Mouse (Mus musculus) mature B cell (primary cell): ENCODE results near the gene Hsd3b4.
"Not testable (repeated sequence)": the region's sequence is repeated elsewhere in the genome, so short reads cannot be mapped to it uniquely, and the experiment has no call there.

Experiments
- in situ Hi-C: fragments of 300-500 bp; cut with MboI; formaldehyde crosslinking; loops from 2 replicates; pipeline ENCODE4 v1.14.3; 2019

The Hsd3b4 gene

GRCm38 (mm10) chr3:98510414-98510813, at the start of gene Hsd3b4:
Hsd3b4 (minus strand) TSS chr3:98510514.
- in situ Hi-C loops: not testable (repeated sequence)

- in situ Hi-C loops: not testable (repeated sequence)
Measured at GRCm38 (mm10) chr3:98550832-98551231, 40.5 kb upstream of the Hsd3b4 start.

GRCm38 (mm10) chr3:98550215-98550614, 39.9 kb upstream of the Hsd3b4 start:
- in situ Hi-C loops: not testable (repeated sequence)

GRCm38 (mm10) chr3:98548495-98548894, 38.2 kb upstream of the Hsd3b4 start:
- in situ Hi-C loops: not testable (repeated sequence)

- in situ Hi-C loops: not testable (repeated sequence)
Measured at GRCm38 (mm10) chr3:98547641-98548040, 37.3 kb upstream of the Hsd3b4 start.

- in situ Hi-C loops: not testable (repeated sequence)
Measured at GRCm38 (mm10) chr3:98524978-98525377, 14.7 kb upstream of the Hsd3b4 start.

GRCm38 (mm10) chr3:98524552-98524951, 14.2 kb upstream of the Hsd3b4 start:
- in situ Hi-C loops: not testable (repeated sequence)

- in situ Hi-C loops: not testable (repeated sequence)
Measured at GRCm38 (mm10) chr3:98522779-98523178, 12.5 kb upstream of the Hsd3b4 start.

- in situ Hi-C loops: not testable (repeated sequence)
Measured at GRCm38 (mm10) chr3:98507229-98507628, 3.1 kb downstream of the Hsd3b4 start.

GRCm38 (mm10) chr3:98497401-98497800, 12.9 kb downstream of the Hsd3b4 start:
- in situ Hi-C loops: not testable (repeated sequence)

- in situ Hi-C loops: not testable (repeated sequence)
Measured at GRCm38 (mm10) chr3:98496762-98497161, 13.6 kb downstream of the Hsd3b4 start.

- in situ Hi-C loops: not testable (repeated sequence)
Measured at GRCm38 (mm10) chr3:98495055-98495454, 15.3 kb downstream of the Hsd3b4 start.

- in situ Hi-C loops: not testable (repeated sequence)
Measured at GRCm38 (mm10) chr3:98494184-98494583, 16.1 kb downstream of the Hsd3b4 start.

- in situ Hi-C loops: not testable (repeated sequence)
Measured at GRCm38 (mm10) chr3:98471499-98471898, 38.8 kb downstream of the Hsd3b4 start.

GRCm38 (mm10) chr3:98471057-98471456, 39.3 kb downstream of the Hsd3b4 start:
- in situ Hi-C loops: not testable (repeated sequence)

GRCm38 (mm10) chr3:98469323-98469722, 41.0 kb downstream of the Hsd3b4 start:
- in situ Hi-C loops: not testable (repeated sequence)

- in situ Hi-C loops: not testable (repeated sequence)
Measured at GRCm38 (mm10) chr3:98457026-98457425, 53.3 kb downstream of the Hsd3b4 start, which contains the start of gene Gm4450. Gm4450 (minus strand) TSS chr3:98457126.

GRCm38 (mm10) chr3:98453786-98454185, 56.5 kb downstream of the Hsd3b4 start:
- in situ Hi-C loops: not testable (repeated sequence)
